Mouse (Mus musculus): ENCODE measurements around the gene Sumf1.

Sumf1 gene

GRCm38 (mm10) chr6:108075857-108076256, 109.5 kb downstream of the Sumf1 start:
- peak in 1 of 2 experiments; percentile 19 for DNase-seq

GRCm38 (mm10) chr6:108074624-108075023, 110.8 kb downstream of the Sumf1 start:
- peak; percentile 25 to 37 for DNase-seq

DNA sequence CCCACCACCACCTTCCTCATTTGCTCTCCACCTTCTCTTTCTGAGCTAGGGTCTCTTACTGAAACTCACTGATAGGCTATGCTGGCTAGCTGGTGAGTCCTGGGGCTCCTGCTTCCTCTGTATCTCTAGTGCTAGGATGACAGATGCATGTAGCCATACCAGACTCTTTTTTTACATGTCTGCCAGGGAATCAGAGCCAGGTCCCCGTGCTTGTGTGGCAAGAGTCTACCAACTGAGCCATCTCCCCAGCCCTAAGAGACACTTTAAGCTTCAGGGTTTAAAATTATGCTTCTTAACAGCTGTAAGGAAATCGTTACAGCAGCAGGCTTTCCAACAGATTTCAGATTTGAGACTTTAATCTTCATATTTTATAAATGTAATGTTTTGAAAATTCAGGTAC, 111.5 kb downstream of the Sumf1 start:
- no peak for DNase-seq

- no peak for DNase-seq
These were observed 112.3 kb downstream of the Sumf1 start for GRCm38 (mm10) chr6:108073071-108073470.

DNA sequence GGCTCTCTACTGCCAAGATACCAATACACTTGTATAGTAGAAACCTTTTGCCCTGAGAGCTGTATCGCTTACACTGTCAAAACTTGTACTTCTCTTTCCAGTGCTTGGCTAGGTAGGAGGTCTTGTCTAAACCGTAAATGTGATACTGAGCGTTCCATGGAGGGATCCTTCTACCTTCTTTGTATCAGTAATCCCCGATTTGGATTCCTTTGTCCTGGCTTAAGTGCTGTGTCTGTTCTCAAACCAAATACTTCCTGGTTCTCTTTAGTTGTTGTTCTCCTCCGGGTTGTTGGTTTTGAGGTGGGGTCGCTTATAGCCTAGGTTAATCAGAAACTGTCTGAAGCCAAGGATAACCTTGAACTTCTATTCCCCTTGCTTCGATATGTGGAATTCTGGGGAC, 114.4 kb downstream of the Sumf1 start:
- no peak for DNase-seq

DNA sequence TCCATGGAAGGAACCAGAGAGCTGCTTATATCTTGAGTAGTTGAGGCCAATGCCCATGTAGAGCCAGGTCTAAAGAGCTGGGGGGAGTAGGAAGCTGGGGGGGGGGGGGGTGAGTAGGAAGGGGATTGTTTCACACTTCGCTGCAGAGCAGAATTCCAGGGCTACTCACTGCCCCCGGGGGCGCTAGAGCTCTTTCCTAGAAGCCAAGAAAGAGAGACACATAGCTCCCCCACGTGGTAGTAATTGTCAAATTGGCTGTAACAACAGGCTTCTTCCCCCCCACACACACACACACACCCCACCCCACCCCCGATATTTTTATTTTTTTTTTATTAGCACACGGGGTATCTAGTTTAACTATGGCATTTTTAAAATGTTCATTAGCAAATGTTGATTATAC, 119.8 kb downstream of the Sumf1 start:
- DNase-seq = peak; percentile 89 to 90

DNA sequence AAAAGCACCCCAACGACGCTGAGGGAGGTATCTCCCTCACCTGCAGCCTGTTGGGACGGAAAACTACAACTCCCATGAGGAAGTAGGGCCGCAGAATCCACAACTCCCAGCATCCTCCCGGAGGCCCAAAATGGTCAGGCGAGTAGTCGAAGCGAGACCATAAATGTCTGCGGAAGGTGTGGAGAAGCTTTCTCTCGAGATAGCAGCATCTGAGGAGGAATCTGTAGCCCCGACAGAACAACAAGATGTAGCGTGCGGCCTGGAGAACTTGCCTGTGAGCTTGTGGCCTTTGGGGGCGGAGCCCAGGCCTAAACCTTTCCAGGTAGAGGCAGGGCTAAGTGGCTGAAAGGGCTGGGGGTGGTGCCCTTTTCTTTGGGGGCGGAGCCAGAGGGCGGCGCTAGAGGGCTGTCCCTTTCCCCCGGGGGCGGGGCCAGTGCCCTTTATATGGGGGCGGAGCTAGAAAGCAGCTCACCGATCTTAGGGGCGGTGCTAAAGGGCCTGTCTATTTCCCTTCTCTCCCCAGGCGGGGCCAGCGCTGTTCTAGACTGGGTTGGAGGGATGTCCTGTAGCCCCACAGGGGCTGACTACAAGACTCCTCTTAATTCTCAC, 120.4 kb downstream of the Sumf1 start, which contains the start of gene Setmar:
TSS of gene Setmar (plus strand) at position 128 of the 609 bp plus-strand sequence.
- peak; percentile 97 to 99 for DNase-seq

DNA sequence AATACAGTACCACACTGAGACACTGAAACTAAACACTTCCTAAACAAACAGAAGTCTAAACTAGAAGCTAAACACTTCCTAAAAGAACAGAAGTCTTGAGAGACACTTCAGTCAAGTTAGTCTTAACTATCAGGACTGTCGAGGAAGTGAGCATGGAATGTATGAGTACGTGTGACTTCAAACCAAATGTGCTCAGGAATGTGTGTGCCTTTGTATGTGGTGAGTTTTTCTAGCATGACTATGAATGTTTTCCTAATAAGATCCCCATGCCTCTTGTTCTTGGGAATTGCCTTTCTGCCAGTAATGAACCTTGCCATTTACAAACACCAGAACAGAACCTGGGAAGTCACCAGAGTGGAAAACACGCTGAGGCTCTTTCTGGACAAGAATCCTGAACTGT, 124.3 kb downstream of the Sumf1 start:
- DNase-seq = no peak

DNA sequence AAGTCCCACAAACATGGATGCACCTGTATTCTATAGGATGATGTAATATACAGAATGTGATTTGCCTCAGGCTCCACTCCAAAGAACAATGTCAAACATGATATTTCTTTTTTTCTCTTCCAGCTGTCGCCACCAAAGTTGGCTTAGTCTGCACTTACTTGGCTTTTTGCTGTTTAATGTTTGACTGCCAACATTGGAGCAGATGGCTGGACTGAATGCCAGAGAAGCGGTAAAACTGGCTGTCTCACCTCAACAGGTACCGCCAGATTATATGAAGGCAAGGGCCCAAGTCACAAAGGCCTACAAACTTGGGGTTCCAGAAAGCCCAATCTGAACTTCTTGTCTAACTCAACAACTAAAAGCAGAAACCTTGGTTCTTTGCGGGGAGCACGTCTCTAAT, 127.3 kb downstream of the Sumf1 start:
- peak; percentile 21 to 41 for DNase-seq

GRCm38 (mm10) chr6:108057353-108057752, 128.0 kb downstream of the Sumf1 start:
- DNase-seq = no peak
